Mouse (Mus musculus) liver, postnatal 0 days (tissue): ENCODE results near the gene Ccdc136.

Experiments used
- CTCF ChIP-seq: sonication (generic); IDR thresholded peaks from 2 replicates; pipeline ENCODE4 v1.5.1; 2016; ENCODE audit warnings: antibody characterized with exemption, low read depth
- EP300 ChIP-seq: IDR thresholded peaks from 2 replicates; pipeline ENCODE4 v1.6.1; 2016; ENCODE audit warnings: antibody characterized with exemption, low read depth, mild to moderate bottlenecking

DNA sequence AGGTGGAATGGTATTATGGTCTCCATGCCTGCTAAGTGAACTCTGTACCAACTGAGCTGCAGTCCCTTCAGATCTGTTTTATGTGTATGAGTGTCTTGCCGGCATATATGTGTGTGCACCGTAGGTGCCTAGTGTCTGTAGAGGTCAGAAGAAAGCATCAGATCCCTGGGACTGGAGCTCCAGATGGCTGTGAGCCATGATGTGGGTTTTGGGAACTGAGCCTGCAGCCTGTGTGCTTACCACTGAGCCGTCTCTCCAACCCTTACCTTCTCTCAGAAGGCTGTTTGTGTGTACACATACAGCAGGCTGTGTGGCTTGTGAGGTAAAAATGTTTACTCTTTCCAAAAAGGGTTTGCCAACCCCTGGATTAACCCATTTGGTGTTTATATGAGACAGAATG is 36.7 kb upstream of the Ccdc136 start:
- TF ChIP-seq CTCF = no peak
- no peak for TF ChIP-seq EP300
